Mouse (Mus musculus) cerebellum, adult 2 months (tissue): Measurements from ENCODE around the gene Tubgcp3.

Experiments
- CTCF ChIP-seq: fragments of 200-500 bp; IDR thresholded peaks from 2 replicates; pipeline ENCODE4 v1.5.1; 2011; ENCODE audit warnings: low read depth, mild to moderate bottlenecking, control low read depth, low read length, moderate library complexity, borderline replicate concordance; ENCODE audit not compliant: insufficient read depth
- POLR2A ChIP-seq: fragments of 200-500 bp; IDR thresholded peaks from 2 replicates; pipeline ENCODE4 v1.6.1; 2011; ENCODE audit warnings: low read length, control low read depth, borderline replicate concordance; ENCODE audit not compliant: insufficient read depth

DNA sequence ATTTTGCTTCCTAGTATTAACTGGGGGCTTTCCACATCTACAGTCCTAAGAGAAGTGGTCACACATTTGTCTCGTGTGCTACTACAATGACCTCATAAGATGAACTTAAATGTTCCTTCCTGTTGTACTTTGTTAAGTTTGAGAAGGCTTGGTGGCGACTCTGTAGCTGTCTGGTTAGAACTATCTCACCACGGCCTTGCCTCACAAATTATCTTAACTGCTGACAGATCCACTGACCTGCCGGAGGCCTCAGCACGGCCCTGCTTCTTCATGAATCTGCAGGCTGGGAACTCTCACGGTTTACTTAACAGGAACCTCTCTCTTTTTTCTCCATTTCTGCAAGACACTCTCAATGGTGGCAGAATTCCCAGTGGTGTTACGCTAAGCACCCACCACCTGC lies 27.2 kb downstream of the Tubgcp3 start:
- no peak for TF ChIP-seq CTCF
- no peak for TF ChIP-seq POLR2A
